Mouse (Mus musculus) kidney, postnatal 4 days (tissue): ENCODE results near the gene Atg4d.
A peak's percentile ranks its signal among the peaks of the same experiment; 100 is the strongest.
"Not testable (repeated sequence)": the region's sequence is repeated elsewhere in the genome, so short reads cannot be mapped to it uniquely, and the experiment has no call there.

ENCODE experiments used
- DNase-seq, 2 experiments: peaks; one replicate each; pipeline ENCODE4 v3.0.0; 2021; ENCODE audit warnings: mixed read lengths in 2 of 2

The Atg4d gene

GRCm38 (mm10) chr9:21265000-21265561, at the start of gene Atg4d:
Atg4d (plus strand) TSS chr9:21265293.
- DNase-seq = peak; percentile 98 to 99

GRCm38 (mm10) chr9:21216050-21216841, 48.8 kb upstream of the Atg4d start:
- peak; percentile 47 to 58 for DNase-seq

GRCm38 (mm10) chr9:21219820-21220219, 45.3 kb upstream of the Atg4d start:
- peak; percentile 47 to 58 for DNase-seq

- peak; percentile 92 to 95 for DNase-seq
These were observed 44.4 kb upstream of the Atg4d start for GRCm38 (mm10) chr9:21220490-21221382.

- DNase-seq = peak in 1 of 2 experiments; percentile 43
These were observed 43.6 kb upstream of the Atg4d start for GRCm38 (mm10) chr9:21221383-21221929.

GRCm38 (mm10) chr9:21223490-21223889, 41.6 kb upstream of the Atg4d start:
- not testable (repeated sequence) for DNase-seq

- no peak for DNase-seq
These were observed 41.2 kb upstream of the Atg4d start for GRCm38 (mm10) chr9:21223906-21224305.

GRCm38 (mm10) chr9:21224576-21225414, 40.3 kb upstream of the Atg4d start:
- peak; percentile 47 to 64 for DNase-seq

GRCm38 (mm10) chr9:21225415-21225758, 39.7 kb upstream of the Atg4d start:
- DNase-seq = no peak

GRCm38 (mm10) chr9:21227342-21227741, 37.8 kb upstream of the Atg4d start:
- DNase-seq = peak; percentile 39 to 58

- DNase-seq = no peak
These were observed 33.5 kb upstream of the Atg4d start for GRCm38 (mm10) chr9:21231551-21231950.

- no peak for DNase-seq
These were observed 32.2 kb upstream of the Atg4d start for GRCm38 (mm10) chr9:21232867-21233266.

GRCm38 (mm10) chr9:21233366-21233765, 31.7 kb upstream of the Atg4d start:
- DNase-seq = no peak

GRCm38 (mm10) chr9:21233805-21234204, 31.3 kb upstream of the Atg4d start:
- no peak for DNase-seq

- no peak for DNase-seq
These were observed 29.8 kb upstream of the Atg4d start for GRCm38 (mm10) chr9:21235341-21235740.

GRCm38 (mm10) chr9:21236991-21237367, 28.1 kb upstream of the Atg4d start:
- DNase-seq = peak in 1 of 2 experiments; percentile 38

- peak; percentile 43 to 60 for DNase-seq
These were observed 27.6 kb upstream of the Atg4d start for GRCm38 (mm10) chr9:21237368-21238003.

GRCm38 (mm10) chr9:21238004-21238732, 26.9 kb upstream of the Atg4d start:
- DNase-seq = peak in 1 of 2 experiments; percentile 52

- DNase-seq = peak; percentile 88 to 93
These were observed 26.2 kb upstream of the Atg4d start, which contains the start of gene Keap1 for GRCm38 (mm10) chr9:21238733-21239464. Keap1 (minus strand) TSS chr9:21239361.

- no peak for DNase-seq
These were observed 25.6 kb upstream of the Atg4d start for GRCm38 (mm10) chr9:21239465-21239848.
